Mouse (Mus musculus): ENCODE results near the gene Myh9.

The Myh9 gene

DNA sequence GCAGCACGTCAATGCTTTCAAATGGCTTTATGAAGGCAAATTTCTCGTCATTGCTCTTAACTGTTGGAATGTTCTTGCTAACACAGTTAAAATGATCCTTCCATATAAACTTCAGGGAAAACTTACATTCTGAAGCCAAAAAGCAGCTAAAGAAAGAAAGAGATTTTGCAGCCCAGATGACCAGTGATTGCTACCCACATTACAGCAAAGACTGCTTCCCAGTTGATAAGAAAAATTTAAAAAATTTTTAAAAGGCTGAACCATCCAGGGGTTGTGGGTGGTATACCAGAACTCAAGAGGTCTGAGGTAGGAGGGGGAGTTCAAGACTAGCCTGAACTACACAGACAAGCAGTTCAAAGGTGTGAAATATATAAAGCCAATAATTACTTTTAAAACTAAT lies 1.1 kb upstream of the Myh9 start:
- DNase-seq (ENCODE audit: low read depth), result no peak

DNA sequence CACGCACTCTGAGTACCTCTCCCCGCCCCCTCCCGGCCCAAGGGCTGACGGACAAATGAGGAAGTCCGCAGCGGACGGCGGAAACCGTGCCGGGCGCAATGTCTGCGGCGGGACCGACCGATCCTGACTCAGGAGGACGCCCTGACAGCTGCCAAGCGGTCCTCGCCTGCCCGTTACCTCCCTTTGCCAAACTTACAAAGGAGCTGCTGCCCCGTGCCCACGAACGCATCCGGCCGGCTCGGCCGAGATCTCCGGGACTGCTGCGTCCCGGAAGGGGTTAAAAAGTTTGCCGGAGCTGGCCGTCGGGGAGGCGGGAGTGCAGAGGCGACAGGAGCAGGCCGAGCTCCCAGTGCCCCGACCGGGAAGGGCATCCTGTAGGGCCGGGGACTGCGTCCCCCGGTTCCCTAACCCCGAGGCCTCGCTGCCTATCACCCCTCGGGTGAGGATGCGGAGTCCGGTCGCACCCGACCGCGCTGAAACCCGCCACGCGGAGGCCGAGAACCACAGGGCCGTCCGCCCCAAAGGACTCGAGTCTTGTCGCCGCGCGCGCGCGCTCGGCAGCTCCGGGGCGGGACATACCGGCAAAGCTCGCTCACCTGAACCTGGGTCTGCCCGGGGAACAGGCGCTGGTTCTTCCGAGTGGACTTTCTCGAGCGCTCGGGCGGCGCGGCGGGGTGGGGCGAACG lies 471 bp downstream of the Myh9 start:
- DNase-seq (ENCODE audit: low read depth), result no peak

DNA sequence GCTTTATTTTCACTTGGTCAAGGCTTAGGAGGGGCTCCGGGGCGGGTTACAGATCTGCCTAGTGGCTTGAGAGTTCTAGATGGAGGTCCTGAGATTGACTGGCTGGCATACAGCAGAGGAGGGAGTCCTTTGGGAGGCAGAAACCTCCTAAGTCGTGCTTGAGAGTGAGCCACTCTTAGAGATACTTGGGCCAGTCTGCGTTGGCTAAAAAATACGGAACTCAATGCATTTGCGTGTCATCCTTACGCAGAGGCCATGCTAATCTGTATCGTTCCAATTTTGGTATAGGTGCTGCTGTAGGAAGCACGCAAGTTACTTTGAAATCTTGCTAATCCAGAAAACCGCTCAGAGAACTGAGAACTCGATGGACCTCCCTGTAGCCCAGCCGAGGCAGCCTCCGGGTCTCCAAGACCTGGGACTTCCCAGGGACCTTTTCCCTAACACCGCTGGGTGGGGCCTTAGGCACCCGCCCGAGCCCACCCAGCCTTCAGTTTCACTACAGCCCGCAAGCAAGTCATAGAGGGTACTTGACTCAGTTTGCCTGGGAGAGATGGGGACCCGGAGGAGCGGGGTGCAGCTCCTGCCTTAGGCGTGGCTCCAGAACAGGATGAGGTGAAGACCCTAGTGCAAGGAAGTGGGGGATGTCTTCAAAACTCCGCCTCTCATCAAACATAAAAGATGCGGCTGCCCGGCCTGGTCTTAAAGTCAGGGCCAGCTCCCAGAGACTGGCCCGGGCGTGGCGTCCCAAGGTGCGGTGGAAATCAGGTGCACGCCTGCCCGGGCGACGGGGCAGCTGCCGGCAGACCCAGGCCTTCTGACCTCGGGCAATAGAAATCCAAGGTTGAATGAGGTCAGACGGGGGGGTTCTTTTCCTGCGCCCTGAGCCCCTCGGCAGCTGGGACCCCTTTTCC lies 1.3 kb downstream of the Myh9 start:
- DNase-seq (ENCODE audit: low read depth), result peak; percentile 59

DNA sequence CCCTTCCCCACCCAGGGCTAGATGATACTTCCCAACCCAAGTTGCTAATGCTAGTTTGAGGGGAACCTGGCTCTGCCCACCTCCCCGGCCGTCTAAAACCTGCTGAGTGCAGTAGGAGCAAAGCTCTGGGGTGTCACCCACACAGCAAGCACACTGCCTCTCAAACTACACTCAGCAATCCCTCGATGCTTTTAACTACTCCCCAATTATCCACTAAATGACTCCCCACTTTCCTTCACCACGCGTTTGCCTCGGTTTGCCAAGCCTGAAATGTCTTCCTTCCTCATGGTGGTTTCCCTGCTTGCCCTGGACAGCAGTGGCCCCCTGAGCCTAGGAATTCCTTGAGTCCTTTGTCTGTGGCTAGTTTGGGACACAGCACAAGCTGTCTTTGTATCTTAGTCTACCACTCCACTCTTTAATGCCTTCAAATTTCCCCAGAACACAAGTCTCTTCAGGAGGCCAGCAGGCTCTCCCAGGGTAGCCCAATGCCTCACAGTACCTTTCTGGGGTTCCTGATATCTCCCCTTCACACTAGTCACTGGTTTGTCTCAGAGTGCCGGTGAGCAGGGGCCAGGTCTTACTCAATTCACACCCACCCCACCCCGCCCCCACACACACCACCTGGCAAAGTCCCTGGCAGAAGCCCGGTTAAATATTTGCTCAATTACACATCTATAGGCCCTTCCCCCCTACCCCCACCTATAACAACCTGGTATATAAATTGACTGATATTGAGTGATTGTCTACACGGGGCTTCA lies 2.3 kb downstream of the Myh9 start:
- no peak for DNase-seq (ENCODE audit: low read depth)

DNA sequence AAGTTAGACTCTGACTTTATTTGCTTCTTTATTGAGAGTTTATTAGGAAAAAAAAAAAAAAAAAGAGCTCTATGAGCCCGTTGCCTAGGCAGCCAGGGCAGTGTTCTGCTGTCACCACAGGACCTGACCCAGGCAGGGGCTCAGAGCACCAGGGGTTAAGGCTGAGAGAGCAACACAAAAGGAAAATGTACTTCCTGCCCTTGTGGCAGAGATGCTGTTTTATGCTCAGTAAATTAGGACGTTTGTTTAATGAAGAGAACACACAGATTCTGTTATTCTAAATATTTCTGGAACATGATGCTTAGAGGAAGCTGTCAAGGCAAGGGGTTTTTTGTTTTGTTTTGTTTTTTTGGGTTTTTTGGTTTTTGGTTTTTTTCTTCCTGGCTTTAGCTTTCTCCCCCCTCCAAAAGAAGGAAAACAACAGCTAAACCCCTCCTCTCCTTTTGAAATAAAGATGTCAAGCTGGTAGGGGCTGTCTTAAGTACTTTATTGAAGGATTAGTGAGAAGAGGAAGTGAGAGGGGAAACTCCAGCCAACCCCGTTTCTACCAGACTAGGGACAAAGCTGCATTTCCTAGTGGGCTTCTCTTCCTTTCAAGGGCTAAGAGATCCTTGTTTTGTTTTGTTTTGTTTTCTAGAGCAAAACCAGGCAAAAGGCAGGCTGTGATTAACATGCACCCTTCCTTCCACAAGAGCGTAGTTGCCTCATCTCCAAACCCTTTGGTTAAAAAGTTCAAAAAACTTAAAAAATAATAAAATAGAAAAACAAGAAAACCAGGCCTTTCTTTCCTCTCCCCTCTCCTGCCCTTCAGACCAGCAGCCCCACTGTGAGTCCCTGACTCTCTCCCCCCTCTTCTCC lies 3.2 kb downstream of the Myh9 start:
- DNase-seq (ENCODE audit: low read depth), result peak; percentile 75

DNA sequence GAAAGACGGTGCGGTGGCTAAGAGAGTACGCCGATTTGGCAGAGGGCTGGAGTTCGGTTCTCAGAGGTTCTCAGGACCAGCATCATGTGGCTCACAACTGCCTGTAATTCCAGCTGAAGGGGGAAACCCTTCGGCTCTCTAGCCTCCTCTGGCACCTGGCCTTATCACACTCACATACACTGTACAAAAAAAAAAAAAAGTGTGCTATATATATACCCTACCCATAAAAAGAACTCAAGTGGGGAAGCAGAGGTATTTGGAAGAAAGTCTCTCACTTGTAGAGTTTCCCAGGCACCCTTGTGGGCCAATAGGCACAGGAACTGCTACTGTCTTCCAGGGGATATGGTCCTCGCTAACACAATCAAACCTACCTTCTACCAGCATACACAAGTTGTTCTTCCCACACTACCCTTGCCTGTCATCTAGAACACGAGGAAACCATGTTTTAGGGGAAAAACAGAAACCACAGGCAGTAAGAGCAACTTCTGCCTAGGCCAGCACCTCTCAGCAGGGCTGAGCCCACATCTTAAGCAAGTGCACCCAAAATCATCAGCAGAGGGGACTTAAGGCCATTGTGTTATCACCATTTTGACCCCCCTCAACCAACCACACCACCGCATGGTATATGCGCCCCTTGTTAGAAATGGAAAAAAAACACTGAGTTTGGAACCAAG lies 4.4 kb downstream of the Myh9 start:
- DNase-seq (ENCODE audit: low read depth), result peak; percentile 67

DNA sequence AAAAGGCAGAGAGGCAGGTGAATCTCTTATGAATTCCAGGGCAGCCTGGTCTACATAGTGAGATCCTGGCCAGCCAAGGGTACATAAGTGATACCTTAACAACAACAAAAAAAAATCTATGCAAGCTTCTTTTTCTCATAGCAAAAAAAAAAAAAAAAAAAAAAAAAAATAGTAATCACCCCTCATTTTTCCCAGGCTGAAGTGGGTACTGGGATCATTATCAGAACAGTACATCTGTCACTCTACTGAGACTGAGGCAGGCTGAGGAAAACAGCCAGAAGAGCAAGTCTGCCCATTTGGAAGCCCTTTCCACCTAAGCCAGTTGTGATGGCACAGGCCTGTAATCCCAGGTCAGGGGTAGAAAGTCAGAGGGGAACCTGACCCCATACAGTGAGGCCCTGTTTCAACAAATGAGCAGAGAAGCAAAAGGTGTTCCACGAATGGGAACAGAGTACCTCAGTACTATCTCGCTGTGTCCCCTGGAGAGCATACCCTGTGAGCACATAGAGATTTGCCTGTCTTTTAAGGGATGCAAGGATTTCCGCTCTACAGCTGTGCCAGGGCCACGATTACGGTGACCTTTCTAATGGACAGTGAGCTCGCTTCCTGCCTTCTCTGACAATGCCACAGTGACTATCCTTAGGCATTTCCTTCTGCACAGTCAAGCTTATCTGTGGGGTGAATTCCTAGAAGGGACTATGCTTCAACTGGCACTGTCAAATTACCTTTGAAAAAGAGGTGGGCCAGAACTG lies 5.1 kb downstream of the Myh9 start:
- no peak for DNase-seq (ENCODE audit: low read depth)

DNA sequence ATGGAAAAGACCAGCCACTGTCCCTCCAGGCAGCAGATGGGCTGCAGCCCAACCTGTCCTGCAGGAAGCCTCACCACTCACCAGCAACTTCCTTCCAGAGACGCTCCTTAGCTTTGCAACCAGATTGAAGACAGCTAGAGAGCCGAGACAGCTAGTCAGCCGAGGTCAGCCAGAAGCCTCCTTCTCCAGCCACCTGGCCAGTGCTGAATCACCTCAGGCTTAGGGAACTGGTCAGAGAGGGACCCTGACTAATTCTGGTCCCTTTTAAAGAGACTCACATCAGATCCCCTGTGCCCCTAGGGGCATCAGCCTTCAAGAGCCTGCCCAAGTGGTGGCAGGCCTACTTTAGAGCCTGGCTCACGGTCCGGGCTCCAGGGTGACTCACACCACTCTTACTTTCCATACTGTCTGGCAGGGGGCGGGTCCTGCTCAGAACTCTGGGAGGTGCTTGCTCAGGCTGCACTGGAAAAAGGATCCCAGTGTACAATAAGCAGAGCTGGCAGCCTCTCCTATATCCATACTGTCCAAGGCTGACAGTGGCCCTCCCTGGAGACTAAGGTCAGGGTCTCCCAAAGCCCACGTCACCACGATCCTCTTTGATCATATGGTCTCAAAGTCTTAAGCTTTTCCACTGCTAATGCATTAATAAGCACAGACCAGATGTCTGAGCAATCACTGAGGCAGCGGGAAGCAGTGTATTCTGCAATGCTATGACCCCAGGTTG lies 5.9 kb downstream of the Myh9 start:
- peak; percentile 54 for DNase-seq (ENCODE audit: low read depth)

DNA sequence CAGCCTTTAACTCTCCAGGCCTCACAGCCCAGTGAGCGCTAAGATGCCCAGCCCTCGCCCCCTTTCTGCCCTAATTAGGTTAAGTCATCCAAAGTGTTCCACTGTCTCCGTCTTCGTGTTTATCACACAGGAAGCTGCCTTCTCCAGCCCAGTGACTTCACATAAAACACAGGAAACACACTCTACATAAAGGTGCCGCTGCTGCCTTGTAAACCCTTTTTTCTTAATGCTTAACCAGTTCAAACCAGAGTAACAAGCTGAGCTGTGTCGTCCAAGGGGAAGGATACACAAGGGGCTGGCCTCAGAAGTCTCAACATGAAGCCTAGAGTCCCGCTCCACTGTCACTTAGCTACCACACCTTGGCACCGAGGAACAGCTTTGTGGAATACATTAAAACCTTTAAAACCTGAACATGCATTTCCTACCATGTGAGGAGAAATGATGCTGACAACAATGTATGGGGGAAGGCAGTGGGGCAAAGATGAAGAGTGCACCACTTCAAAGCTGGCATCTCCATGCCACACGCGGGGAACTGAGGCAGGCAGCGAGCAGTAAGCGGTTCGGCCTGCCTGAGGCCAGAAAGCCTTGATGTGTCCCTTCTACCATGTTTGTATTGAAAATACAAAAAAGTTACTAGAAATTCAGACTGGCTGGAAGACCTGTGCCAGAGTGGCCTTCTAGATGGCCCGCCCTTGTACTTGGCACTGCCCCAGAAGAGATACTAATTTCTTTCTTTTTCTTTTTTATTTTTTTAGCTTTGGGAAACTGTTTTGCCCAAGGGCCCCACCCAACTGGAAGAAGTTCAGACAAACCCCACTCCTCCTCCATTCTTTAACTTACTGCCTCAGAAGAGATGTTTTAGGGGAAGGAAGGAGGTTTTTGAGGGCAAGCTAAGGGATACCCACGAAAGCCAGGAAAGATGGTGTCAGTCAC lies 7.4 kb downstream of the Myh9 start:
- peak; percentile 92 for DNase-seq (ENCODE audit: low read depth)

DNA sequence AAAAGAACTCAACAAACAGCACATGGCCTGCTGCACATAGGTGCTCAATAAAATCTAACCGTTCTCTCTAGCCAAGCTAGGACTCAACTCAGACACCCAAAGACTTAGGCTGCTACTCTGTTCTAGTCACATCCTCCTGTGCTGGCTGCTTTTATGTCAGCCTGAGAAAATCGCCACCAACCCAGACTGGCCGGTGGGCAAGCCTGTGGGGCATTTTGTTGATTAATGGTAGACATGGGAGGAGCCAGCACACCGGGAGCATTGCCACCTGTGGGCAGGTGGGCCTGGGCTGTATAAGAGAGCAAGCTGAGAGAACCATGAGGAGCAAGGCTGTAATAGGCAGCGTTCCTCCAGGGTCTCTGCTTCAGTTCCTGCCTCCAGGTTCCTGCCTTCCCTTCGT lies 8.2 kb downstream of the Myh9 start:
- peak; percentile 56 for DNase-seq (ENCODE audit: low read depth)

DNA sequence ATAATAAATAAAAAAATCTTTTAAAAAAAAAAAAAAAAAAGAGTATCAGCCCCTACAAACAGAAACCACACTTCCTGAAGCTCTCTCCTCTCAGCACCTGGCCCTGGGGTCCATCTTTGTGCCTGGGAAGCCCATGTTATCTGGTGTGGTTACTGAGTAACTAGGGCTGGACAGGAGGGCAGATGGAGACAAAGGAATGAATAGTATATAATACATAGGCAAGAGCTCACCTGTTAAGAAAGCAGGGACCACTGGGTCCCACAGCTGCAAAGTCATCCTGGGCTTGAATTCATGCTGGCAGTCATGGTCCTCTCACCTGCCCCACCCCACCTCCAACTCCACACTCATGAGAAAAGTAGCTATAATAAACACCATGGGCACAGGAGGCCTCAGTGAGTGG lies 8.9 kb downstream of the Myh9 start:
- DNase-seq (ENCODE audit: low read depth), result peak; percentile 49

DNA sequence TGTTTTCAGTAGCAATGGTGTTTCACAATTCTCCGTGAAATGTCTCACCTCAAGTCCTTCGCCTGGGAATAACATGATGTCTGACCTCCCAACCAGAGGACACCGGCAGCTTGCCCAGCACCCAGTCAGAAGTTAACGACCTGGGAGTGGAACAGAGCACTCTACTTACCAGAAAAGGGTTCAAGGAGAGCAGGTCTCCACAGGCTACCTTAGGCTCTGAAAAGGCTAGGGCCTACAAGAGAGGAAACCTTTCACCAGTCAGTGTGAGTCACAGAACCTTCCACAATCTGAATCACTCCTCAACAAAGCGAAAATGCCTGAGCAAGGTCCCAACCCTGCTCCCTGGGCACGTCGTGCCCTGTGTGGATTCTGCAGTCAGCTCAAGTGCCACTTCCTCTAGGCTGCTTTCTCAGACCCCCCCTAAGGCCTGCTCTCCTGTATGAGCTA lies 9.5 kb downstream of the Myh9 start:
- peak; percentile 68 for DNase-seq (ENCODE audit: low read depth)

DNA sequence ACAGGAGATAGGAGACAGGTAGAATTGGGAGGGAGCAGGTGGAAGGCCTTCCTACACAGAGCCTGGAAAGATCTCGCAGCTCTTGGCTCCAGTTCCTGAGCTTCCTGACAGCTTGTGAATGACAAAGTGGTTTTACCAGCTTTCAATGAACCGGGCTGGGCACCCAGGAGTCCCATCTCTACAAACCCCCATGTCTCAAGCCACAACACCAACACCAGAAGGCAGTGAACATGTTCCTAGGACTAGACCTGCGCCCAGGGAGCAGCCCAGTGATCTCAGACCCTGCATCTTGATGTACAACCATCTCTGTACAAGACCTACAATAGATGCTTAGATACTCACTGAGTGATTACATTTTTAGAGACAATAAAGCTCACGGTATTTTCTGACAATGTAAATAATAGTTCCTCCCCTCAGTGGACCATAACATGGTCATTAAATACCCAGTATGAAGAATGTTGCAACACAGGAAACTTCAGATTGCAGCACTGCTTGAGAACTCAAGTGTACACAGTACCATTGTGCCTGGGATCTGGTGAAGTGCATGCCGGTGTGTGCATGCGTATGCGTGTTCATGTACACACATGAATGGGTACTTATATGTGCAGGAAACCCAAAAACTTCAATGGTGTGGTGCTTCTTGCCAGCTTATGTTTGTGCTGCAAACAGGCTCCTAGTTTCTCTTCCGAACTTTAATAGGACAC lies 10.1 kb downstream of the Myh9 start:
- DNase-seq (ENCODE audit: low read depth), result no peak

DNA sequence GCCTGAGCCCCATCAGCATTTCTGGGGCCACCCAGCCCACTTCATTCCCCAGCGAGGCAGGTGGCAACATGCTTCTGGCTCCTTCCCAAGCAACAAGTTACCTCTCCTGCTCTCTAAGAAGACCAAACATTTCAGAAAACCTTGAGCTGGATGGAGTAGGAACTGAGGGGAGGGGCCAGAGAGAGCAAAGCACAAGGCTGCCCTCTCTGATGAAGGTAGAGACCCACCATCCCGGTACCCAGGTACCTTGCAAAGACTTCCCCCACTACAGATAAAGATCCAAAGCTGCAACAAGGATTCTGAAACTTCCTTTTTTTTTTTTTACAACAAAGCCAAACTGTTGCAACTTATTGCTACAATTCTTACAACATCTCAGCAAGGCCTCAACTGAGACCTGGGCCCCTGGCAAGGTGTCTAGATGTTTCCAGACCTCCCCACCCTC lies 10.8 kb downstream of the Myh9 start:
- DNase-seq (ENCODE audit: low read depth), result no peak

DNA sequence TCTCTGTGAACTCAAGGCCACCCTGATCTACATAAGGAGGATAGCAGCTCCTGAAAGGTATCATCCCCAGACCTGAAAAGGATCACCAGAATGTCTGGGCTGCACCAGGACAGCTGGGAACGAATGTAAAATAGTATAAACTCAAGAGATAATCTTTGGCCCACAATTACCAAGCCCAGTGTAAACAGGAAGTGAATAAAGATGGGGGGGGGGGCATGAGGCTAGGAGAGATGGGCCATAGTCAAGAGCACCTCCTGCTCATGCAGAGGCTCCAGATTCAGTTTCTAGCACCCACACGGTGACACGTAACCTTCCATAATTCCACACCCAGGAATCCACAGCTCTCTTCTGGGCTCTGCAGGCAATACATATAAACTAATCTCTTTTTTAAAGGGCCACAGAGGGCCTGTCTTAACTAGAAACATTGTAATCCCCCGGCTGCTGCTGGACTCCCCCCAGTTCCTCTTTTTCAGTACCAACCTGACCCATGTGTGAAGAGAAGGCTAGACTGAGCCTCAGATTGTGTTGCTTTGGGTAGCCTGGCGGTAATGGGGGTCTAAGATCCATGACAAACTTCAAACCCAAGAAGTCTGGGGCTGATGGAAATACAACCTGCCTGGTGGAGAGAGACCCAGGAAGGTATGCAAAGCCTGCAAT lies 11.4 kb downstream of the Myh9 start:
- DNase-seq (ENCODE audit: low read depth), result peak; percentile 52

DNA sequence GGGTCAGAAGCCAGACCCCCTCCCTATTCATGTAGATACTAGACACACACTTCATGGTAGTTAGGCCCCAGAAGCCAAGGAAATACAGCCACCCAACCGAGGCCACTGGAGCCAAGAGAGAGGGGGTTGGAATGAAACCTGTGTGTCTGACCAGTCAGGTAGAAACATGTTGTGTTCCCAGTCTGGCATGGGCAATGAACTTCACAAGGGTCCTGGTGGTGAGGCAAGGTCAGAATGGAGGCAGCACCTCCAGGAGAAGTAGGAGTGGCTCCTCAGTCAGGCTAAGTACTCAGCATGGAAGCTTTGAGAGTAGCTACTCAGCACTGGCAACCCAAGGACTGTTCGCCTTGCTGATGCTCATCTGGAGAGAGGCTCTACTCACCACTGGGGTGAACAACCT lies 12.4 kb downstream of the Myh9 start:
- no peak for DNase-seq (ENCODE audit: low read depth)

DNA sequence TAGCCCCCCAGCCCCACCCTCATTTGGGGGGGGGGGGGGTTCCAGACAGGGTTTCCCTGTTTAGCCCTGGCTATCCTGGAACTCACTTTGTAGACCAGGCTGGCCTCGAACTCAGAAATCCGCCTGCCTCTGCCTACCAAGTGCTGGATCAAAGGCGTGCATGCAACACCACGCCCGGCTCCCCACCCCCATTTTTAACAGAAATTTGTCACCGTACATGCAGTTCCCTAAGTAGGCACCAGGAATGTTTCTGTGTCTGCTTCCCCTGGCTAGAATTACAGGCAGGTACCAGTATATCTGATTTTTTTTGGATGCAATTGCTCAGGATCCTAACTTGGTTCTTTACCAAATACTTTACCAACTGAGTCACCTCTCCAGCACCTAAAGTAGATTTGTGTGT lies 13.1 kb downstream of the Myh9 start:
- DNase-seq (ENCODE audit: low read depth), result no peak
